Mouse (Mus musculus): ENCODE measurements at regions not wholly inside any gene's neighbourhood (a gene's known extent, or its start where the extent isn't known, plus 50 kb on each side); places are given as distances from the start of the nearest gene placed in this dataset.

- TF ChIP-seq POLR2A (IDR thresholded peaks at IDR 0.05; ENCODE audit: insufficient read depth, low read length) (no peak), EP300 (IDR thresholded peaks at IDR 0.05; ENCODE audit: insufficient read depth, low read depth, low read length) (no peak), CTCF (IDR thresholded peaks at IDR 0.05; ENCODE audit: low read depth, low read length) (no peak)
Measured at GRCm38 (mm10) chr4:87321726-87322349, 91.6 kb upstream of the Slc24a2 start.

All from ES-Bruce4 (cell line).